Mouse (Mus musculus): ENCODE results near the gene Exosc1. TPM values are rescaled to one million over a fixed set of nuclear protein-coding genes. Genes with fewer than 3 reads are reported as not detected.
"Not testable (repeated sequence)": the region's sequence is repeated elsewhere in the genome, so short reads cannot be mapped to it uniquely, and the experiment has no call there.

The Exosc1 gene
- 10 to 100 TPM; 11.4 to 13.1 TPM for total RNA-seq (2021)
- long read RNA-seq, experiment 1, transcript Exosc1-201 (8 exons, 1,018 nt), result major isoform, 12 of 17 reads
- long read RNA-seq, experiment 1, partial matches to known transcripts, result 1 of 17 reads
- long read RNA-seq, experiment 1, other reads (novel, unspliced or antisense), result 3 of 17 reads
- long read RNA-seq, experiment 2, transcript Exosc1-201 (8 exons, 1,018 nt), result major isoform, 6 of 8 reads
- long read RNA-seq, experiment 2, partial matches to known transcripts, result 0 of 8 reads
- long read RNA-seq, experiment 2, other reads (novel, unspliced or antisense), result 2 of 8 reads

GRCm38 (mm10) chr19:41933179-41934086, at the start of gene Exosc1, which contains the start of gene Zdhhc16:
Exosc1 (minus strand) TSS chr19:41933423.
Zdhhc16 (plus strand) TSS chr19:41933480.
- peak; percentile 99 for DNase-seq

- DNase-seq, result peak in 1 of 2 experiments; percentile 21
Observed at GRCm38 (mm10) chr19:41982791-41983150, 49.5 kb upstream of the Exosc1 start.

DNA sequence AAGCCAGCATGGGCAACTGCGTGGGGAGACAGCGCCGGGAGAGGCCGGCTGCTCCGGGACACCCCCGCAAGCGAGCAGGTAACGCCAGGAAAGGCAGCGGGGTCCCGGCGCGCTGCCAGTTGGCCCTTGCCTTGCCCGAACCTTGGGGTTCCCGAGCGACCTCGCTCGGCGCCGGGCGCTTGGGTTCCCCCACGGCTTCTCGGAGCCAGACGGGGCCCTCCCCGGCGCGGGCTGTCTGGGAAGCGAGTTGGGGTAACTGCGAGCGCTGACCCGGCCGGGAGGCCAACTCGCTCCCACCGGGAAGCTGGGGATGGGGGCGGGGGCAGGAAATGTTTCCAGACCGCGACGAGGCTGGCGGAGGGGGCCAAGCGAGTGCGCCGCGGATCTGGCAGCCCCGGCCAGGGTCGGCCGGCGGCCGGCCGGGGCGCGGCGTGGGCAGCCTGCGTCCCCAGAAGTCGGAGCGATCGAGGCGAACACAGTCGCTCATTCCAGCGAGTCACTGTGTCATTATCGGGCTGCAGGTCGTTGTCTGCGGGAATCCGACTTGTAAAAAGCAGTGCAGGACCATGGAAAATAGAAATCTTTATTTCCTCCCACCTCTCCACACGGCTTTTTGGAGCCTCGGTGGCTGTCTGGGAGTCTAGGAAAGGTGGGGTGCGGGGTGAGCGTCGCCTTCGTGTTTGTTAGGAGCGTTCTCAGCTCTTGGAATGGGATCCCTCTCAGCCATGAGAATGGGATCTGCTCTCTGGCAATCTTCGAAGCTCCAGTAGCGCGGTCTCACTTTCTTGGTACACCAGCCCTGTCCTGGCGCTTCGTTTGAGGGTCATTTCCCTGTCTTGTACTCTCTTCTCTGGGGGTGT, 48.9 kb upstream of the Exosc1 start:
- peak; percentile 63 to 70 for DNase-seq

DNA sequence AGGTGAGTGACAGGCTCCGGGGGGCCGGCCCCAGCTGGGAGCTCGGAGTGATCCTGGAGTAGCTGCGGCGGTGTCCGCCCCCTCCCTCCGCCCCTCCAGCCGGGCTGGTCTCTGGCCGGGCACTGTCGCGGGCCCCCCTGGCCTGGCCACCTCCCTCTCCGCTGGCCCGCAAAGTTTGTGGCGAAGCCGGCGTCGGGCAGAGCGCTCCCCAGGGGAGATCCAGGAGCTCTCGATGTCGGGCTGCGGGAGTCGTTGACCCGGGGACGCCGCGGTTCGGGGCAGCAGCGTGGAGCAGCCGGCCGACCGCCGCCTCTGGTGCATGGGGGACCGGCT, 48.3 kb upstream of the Exosc1 start, which contains the start of gene Ubtd1:
Ubtd1 (plus strand) TSS at position 169 of the 333 bp plus-strand sequence.
- DNase-seq, result no peak

DNA sequence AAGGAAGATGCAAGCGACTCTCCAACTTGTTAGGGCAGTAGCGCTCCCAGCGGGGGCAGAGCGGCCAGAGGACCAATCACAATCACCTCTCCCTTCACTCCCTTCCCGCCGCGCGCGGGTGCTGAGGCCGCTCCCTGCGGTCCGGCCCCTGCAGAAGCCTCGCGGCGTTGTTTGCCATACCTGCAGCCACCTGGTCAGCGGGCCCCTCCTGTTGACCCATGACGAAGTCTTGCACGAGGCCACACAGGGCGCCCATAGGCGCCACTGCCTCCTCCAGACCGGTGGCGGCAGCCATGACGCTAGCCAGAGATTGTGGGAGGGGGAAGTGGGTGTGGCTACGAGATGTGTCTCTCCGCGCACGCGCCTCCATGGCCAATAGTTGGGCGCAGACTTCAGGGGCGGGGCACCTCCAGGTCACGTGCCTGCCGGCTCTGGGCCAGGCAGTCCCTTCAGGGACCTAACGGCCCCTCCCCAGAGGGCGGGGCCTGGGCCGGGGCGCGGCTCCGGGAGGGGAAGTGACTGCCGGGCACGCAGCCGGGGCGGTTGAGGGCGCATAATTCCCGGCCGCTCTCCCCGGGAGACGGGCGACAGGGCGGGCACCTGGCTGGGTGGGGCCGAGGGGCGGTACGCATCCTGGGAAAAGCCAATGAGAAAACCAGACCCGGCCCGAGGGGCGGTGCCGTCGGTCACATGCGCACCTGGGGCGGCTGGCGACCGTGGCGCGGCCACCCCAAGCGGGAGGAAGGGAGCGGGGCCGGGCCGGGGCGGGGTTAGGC, 47.8 kb upstream of the Exosc1 start, which contains the start of gene Mms19:
Mms19 (minus strand) TSS at position 339 of the 776 bp plus-strand sequence.
- DNase-seq, result peak; percentile 99

GRCm38 (mm10) chr19:41980422-41980818, 47.2 kb upstream of the Exosc1 start:
- DNase-seq, result no peak

DNA sequence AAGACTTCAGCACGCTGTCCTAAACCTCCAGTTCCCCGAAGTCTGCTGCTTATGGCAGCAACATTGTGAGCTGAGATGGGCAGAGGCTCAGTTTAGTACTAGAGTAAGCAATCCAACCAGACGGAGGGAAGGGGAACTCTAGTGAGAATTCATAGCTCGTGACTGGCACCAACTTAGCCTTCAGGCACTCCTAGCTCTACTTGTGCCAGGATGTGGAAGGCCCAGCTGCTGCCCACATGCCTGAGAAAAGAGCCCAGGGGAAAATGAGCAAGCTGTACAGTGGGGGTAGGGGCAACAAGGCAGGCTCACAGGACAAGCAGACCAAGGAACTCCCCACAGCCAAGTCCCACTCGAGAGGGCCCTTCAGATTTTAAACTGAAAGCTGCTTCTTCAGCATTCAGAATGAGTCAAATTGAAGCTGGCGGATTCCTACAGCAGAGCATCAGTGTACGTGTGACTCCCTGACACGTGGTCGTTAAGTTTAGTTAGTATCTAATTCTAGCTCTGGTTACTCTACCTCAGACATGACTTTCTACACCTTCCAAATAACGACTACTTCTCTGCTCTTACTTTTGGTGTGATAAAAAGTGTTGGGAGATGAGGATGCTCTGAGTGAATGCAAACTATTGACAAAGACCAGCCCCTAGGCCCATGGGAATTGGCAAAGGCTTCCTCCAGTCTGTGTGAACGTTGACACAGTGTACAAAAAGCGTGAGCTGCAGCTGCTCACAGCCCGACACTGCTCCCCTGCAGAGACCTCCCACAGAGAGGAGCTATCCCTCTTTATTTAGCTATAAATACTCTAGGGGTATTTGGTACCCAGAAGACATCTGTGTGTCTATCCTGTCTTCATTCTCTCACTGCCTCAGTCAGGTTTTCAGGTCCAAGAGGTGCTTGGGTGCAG, 40.9 kb upstream of the Exosc1 start:
- peak in 1 of 2 experiments; percentile 35 for DNase-seq

- no peak for DNase-seq
Observed at GRCm38 (mm10) chr19:41969618-41970017, 36.4 kb upstream of the Exosc1 start.

DNA sequence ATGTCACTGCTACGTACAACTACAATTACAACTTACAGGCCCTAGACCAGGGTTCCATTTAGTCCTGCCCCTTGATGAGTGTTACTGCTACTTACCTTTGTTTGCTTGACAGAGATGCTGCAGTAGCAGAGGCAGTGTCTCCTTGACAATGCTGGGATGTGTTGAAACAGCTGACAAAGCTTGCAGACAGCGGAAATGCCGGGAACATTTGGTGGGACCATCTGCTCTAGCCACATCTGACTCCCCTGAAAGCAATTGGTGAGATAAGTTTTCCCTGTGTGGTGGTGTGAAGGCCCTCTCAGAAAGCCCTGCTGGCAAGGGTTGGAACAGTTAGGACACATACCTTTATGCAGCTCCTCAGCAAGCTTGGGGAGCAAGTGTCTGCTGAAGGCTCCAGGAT, 20.4 kb upstream of the Exosc1 start:
- no peak for DNase-seq

DNA sequence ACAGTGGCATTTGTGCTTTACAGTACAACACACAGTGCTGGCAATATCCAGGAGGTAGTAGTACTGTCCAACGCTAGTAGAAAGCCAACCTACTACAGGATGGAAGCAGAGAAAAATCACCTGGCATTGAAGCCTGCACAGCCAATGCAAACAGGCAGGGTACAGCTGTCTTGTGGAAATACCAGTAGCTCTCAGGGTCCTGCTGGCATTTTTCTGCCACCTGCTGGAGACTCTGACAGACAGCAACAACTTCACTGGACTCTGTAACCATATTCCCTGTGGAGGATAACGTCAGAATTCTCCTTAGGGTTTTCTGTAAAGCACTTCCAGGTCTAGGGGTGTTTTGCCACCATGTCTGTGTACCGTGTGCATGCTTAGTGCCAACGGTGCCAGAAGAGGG, 19.1 kb upstream of the Exosc1 start:
- DNase-seq, result no peak

- DNase-seq, result no peak
Observed at GRCm38 (mm10) chr19:41943841-41944240, 10.6 kb upstream of the Exosc1 start.

DNA sequence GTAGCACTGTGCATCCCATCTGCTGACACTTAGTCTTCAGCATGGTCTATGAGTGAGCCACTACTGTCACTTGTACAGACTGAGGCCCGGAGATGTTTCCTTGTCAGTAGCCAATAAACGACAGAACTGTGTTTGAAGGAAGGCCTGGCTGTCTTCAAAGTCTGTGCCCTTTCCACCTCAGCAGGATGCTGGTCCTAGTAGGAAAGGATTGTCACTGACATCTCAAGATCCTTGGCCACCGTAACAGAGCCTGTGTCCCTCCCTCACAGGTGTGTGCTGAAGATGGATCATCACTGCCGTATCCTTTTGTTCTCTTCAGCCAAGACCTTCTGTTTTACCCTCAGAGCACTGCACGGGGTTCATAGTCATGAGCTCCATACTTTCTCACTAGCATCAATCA, 5.3 kb upstream of the Exosc1 start:
- no peak for DNase-seq

DNA sequence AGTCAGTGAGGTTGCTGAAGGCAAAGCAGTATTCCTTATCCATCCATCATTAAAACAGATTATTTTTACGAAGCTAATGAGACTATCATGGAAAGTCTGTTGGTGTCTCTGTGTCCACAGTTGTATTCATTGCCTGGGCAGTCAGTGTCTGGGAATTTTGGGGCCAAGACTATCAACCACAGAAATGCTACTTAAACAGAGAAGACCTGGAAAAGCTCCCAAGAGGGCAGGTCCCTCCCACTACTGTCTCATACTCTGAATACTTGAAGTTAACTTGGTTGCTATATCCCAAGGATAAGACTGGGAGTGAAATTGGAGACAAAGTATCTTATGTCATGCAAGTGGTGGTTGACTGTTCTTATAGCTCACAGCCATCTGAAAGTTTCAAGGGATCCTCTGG, 2.7 kb upstream of the Exosc1 start:
- DNase-seq, result no peak

DNA sequence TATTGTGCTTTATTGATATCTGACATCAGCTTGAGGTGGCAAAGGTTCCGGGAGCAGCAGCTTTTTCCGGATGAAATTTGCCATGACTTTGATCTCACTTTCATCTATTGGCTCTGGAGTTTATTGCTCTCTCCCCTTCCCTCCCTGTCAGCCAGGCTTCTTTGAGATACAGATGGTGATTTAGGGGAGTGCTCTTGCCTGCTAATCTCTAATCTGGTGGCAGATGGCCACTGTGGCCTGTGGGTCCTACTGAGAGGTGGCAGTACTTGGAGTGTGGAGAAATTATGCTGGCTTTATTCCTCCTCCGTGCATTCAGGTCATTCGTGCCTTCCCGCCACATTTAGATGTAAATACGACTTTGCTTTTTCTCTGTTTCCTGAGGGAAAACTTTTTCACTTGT, 901 bp upstream of the Exosc1 start:
- DNase-seq, result no peak

- DNase-seq, result no peak
Observed at GRCm38 (mm10) chr19:41932686-41933085, 537 bp downstream of the Exosc1 start.

DNA sequence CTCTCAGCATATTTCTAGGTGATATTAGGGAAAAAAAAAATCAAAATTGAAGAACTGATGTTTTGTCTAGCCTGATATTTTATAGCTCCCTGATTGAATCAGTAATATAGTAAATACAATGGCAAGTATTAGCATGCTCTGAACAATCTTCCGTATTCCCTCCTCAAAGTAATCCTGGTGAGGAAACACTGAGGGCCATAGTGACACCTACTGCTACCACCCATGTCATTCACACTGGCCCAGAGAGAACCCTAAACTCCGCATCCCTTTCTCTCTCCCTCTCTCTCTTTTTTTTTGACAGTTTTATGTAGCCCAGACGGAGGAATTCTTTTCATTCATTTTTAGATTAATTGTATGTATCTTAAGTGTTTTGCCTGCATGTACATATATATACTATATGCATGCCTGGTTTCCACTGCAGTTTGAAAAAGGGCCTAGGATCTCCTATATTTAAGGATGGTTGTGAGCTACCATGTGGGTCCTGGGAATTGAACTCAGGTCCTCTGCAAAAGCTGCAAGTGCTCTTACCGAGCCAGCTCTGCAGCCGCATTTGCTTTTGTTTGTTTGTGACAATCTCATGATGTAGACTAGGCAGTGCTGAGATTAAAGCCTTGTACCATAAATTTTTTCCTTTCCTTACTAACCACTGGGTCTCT, 12.7 kb downstream of the Exosc1 start:
- DNase-seq, result no peak

DNA sequence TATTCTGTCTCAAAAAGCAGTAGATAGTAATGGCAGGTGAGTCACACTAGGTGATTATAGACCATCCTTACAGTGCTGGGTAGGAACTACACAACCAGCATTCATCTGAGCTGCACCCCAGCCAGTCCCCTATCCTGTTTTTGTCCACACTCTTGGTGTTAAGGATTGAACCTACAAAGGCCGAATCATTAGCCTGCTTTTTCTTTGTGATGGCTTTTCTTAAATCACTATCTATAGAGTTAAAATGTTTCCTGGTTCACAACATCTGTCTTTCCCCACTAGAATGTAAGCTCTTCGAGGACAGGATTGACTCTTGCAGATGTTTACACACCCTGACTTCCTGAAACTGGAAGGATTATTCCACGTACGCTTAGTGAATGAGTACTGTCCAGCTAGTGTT, 13.8 kb downstream of the Exosc1 start:
- no peak for DNase-seq

GRCm38 (mm10) chr19:41916853-41917252, 16.4 kb downstream of the Exosc1 start:
- no peak for DNase-seq

GRCm38 (mm10) chr19:41915294-41915693, 17.9 kb downstream of the Exosc1 start:
- DNase-seq, result no peak

GRCm38 (mm10) chr19:41914592-41914882, 18.7 kb downstream of the Exosc1 start:
- not testable (repeated sequence) for DNase-seq

All from heart, adult 18-20 months (tissue).